Mouse (Mus musculus): Measurements from ENCODE around the gene Slc9a9.
"Not testable (repeated sequence)": the region's sequence is repeated elsewhere in the genome, so short reads cannot be mapped to it uniquely, and the experiment has no call there.

Gene Slc9a9

DNA sequence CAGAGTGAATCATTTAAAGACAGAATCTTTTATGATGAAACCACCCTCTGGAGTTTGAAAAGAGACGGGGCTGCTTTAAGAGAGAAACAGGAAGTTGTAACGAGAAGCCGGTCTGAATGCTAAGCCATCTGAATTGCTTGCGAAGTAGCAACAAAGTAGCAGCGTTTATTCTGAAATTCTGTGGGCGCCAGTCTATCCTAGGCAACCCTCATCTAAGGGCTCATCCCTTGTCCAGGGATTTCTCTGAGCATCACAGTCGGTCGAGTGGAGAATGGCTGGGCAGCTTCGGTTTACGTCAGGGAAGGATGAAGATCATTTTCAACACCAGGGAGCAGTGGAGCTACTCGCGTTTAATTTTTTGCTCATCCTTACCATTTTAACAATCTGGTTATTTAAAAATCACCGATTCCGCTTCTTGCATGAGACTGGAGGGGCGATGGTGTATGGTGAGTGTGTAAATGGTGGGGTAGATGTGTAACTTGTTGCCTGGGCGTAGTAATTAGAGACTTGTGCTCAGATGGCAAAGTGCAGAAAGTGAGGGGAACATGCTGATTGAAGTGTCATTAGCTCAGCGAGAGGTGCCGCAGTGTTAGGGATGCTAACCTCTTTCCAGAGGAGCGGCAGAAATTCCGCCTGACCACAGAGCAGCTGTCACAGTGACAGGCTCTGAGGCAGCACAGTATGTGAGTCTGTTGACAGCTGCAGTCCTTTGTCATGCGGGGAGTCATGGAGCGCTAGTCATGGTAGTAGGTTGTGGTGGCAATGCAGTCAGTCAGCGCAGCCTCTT is at the start of gene Slc9a9:
Gene Slc9a9, plus strand, starts transcription at position 119 of the 787 bp plus-strand sequence.
- DNase-seq (ENCODE audit: low read depth in 1 of 2, low spot score in 2 of 2), result peak in 1 of 2 experiments; percentile 6

DNA sequence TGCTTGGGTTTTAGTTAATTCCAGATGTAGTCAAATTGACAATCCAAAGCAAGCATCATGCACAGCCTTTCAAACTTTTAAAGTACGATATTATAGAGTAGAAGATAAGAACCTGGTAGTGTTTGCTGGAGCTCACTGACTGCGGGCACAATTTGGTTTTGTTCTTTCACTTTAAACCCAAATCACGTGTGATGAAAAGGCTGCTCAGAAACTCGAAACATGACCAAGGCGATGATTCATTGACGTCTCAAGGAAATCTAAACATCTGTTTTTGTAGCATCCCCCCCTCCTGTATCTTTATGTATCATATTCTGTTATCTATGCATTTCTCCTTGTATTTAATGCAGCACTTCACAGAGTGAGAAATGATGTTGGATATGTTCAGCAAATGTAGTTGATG is 49.4 kb upstream of the Slc9a9 start:
- no peak for DNase-seq (ENCODE audit: low read depth in 1 of 2, low spot score in 2 of 2)

DNA sequence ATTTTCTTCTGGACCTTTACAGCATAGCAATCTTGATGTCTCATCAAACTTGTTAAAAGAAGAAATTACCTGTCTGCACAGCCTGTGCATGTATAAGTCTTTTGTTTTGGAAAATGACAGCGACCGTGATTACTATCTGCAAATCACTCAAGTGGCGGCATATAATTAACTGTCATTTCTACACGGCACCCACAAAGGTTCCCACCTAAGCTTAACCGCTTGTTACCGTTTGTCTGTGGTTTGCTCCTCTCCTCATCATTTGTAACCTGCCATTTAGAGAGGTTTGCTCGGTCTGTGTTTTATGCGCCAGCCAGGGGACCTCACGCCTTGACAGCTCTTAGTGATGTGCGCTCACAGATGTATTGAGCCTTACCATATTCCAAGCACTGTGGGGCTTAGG is 48.9 kb upstream of the Slc9a9 start:
- DNase-seq (ENCODE audit: low read depth in 1 of 2, low spot score in 2 of 2), result no peak

DNA sequence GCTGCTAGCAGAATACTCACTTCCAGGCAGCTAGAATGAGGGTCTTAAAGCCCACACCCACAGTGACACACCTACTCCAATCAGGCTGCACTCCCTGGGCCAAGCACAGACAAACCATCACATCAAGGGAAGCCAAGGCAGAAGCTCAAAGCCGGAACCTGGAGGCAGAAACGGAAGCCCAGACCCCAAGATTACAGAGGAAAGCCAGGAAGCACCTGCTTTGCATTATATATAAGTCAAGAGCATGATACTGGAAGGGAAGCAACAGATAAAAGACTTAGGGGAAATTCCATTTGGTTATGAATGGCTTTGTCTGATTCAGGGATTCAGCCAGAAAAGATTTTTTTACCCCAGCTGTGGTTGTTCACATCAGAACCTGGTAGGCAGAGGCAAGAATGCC is 47.8 kb upstream of the Slc9a9 start:
- no peak for DNase-seq (ENCODE audit: low read depth in 1 of 2, low spot score in 2 of 2)

DNA sequence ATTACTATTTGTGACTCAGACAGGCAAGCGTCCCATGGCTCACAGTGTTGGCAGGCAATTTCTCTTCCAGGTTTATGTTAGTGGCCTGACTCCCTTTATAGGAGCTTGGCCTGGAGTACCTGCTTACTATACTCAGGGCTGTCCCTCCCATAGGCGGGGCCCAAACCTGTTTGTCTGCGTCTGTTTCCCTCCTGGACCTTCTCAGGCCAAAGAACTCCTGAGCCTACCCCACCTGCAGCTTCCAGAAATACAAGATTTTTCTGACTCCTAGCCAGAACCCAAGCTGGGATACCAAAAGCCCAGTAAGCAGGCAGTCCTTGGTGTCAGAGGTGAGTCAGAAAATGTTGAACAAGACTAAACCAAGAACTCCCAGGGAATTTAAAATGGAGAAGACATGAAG is 43.0 kb upstream of the Slc9a9 start:
- DNase-seq (ENCODE audit: low read depth in 1 of 2, low spot score in 2 of 2), result no peak

DNA sequence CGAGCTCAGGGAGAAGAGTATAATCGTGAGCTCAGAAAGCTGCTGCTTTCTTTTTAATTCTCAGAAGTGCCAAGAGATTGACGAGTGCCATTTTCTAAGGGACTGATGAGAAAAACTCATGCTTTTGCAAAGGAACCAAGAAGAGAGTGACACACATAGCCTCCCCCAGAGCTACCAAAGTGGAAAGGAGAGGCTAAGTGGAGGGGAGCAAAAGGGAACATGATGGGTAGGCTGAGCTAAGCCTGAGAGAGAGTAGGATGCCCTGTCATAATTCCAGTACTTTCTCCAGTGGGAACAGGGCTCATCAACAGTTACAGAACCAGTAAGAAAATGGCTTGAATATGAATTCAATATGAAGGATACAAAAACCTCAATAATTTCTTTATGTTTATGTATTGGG is 40.8 kb upstream of the Slc9a9 start:
- DNase-seq (ENCODE audit: low read depth in 1 of 2, low spot score in 2 of 2), result no peak

DNA sequence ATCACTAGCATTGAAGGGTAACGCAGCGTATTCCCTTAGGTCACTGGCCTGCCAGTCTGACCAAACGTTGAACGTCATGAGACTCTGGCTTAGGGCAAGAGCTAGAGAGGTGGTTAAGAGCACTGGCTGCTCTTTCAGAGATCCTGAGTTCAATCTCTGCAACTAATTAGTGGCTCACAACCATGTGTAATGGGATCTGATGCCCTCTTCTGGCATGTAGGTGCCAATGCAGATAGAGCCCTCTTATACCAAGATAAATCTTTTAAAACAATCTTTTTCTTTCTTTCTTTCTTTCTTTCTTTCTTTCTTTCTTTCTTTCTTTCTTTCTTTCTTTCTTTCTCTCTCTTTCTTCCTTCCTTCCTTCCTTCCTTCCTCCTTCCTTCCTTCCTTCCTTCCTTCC is 35.4 kb upstream of the Slc9a9 start:
- not testable (repeated sequence) for DNase-seq (ENCODE audit: low read depth in 1 of 2, low spot score in 2 of 2)

DNA sequence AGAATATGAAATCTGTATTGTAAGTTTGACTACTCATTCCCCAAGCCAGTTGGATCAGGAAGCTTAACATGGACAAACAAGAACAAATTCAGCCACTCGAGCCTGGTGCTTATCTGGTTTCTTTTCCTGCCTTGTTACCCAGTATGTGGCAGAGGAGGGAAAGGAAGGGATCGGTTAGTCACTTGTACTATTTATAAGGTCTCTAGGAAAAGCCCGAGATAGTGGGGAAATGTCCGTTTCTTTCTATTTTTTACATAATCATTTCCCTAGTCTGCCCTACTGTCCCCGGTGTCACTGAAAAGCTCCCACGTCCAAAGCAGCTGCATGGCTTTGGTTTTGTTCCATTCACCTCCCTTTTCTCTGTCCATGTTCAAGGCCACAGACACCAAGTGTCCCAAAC is 24.1 kb upstream of the Slc9a9 start:
- DNase-seq (ENCODE audit: low read depth in 1 of 2, low spot score in 2 of 2), result no peak

DNA sequence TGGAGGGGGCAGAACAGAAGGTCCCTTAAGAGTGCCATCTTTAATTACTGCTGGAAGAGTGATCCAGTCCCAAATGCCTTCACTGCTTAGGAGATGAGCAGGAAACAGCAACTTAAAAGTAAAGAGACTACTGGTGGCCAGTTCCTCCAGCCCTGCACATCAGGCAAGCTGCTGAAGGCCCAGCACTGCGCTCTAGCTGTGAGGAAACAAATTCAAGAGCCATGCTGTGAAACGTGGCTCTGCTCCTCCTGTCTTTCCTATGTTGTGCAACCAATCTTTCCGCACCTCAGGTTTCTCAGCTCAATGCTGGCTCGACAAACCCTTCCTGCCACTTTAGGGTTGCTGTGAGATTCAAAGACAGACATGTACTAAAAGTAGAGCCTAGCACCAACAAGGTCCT is 22.3 kb upstream of the Slc9a9 start:
- DNase-seq (ENCODE audit: low read depth in 1 of 2, low spot score in 2 of 2), result no peak

DNA sequence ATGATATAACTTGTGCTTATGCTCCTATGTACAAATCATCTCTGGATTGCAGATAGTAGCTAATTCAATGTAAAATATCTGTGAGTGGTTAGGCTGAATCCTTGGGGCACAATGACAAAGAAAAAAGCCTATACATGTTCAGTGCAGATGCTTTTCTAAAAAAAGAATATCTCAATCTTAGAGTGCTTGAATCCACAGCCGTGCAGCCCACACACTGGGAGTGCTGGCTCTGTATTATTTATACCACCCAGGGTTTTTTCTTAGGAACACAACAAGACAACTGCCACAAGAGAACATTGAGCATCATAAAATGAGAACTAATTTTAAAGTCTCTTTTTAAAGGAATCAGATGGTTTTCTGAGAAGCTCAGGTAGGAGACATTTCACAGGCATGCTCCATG is 19.7 kb upstream of the Slc9a9 start:
- DNase-seq (ENCODE audit: low read depth in 1 of 2, low spot score in 2 of 2), result no peak

DNA sequence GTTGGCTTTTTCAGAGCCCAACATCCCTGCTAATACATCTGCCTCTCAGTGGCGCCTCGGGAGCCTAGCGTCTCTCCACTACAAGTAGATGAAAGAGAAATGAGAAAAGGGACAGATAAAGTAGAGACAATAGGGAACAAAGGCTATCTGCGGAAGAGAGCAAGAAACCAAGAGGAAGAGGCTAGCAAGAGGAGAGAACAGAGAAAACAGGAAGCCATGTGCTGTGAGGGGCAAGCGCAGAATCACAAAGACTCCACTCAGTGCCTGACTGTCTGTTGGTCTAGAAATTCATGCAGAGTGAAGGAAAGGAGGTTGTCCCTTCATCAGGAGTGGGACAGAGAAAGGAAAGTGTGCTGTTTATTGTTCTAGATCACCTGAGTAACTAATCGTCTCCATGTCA is 16.5 kb upstream of the Slc9a9 start:
- no peak for DNase-seq (ENCODE audit: low read depth in 1 of 2, low spot score in 2 of 2)

DNA sequence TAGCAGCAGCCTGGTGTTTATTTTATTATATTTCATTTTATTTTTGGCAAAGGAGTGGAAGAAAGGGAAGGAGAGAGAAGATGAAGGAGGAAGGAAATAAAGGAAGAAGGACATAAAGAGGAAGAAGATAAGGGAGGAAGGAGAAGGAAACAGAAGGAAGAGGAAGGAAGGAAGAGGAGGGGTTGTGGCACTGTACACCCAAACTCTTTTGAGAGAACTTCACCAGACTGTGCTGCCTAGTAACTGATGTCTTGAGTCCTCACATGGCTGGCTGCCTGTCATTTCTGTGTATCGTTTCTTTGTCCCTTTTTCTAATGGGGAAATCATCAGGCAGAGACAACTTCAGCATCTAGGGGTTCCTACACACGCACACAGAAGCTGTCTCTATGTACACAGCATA is 15.9 kb upstream of the Slc9a9 start:
- no peak for DNase-seq (ENCODE audit: low read depth in 1 of 2, low spot score in 2 of 2)

DNA sequence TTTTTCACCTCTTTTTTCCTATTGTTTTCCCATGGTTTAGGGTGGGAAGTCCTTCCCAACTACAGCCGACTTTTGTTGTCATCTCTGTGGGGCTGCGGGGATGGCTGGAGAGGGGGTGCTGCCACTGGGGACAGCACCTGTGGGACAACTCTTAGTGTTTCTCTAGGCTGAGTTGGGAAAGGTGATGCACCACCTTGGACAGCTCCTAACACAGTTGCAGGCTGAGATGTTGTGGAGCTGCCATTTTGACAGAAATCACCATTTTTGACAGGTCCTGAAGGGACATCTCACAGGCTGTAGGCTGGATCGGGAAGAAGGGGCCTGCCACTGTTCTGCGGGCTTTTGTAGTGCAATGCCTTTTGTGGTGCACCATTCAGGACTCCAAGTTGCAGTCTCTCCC is 13.4 kb upstream of the Slc9a9 start:
- DNase-seq (ENCODE audit: low read depth in 1 of 2, low spot score in 2 of 2), result no peak

DNA sequence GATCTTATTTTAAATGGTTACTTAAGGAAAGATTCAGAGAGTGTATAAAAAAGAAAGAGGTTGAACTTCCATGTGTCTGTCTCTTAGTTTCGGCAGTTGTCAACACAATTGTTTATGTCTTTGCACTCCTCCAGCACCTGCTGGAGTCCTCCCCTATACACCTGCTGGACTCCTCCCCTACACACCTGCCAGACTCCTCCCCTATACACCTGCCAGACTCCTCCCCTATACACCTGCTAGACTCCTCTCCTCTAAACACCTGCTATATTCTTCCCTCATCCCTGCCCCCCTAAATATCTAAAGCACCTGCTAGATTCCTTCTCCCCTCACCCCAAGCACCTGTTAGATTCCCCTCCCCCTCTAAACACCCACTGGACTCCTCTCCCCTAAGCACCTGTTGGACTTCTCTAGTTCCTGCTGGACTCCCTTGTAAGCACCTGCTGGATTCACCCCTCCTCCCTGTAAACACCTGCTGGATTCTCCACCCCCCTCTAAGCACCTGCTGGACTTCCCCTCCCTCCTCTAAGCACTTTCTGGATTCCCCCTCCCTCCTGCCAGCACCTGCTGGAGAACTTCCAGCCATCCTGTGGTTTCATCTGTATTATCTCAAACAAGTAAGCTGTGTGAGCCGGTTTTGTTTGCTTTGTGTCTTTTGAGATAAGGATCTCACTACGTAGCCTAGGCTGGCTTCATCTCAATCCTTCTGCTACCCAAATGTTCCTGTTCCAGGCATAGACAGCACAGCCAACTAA is 10.1 kb upstream of the Slc9a9 start:
- DNase-seq (ENCODE audit: low read depth in 1 of 2, low spot score in 2 of 2), result no peak

DNA sequence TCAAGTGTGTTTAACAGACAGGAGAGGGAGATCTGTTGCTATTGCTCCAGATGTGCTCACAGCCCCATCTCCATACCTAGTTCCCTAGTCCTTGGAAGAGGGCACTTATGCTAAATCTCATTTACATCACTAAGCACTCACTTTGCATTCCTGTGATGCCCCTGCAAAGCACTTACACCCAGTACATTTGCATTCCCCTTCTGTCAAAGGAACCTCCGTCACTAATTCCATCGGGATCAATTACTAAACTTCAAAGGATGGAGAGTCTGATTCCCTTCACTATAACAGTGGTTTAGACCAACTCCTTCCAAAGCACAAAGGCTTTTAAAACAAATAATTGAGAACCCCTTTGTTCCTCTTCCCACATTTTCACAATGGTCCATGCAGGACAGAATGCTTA is 7.9 kb upstream of the Slc9a9 start:
- DNase-seq (ENCODE audit: low read depth in 1 of 2, low spot score in 2 of 2), result no peak

DNA sequence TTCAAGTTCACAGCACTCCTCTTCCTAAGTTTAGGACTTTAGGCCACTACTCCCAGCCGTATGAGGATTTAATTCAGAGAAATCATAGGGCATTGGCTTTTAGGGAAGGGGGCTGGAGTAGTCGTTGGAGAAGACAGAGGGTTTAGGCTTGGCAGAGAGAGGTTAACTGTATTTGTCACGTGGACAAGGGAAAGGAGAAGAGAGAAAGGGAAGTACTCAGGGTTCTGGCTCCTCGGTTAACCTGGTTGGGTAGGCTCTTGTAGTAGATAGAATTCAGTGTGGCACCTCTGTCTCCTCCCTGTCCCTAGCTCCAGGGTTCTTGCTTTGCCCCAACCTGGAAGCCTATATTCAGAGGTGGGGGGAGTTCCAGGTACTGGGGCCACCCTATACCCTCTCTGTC is 4.5 kb upstream of the Slc9a9 start:
- DNase-seq (ENCODE audit: low read depth in 1 of 2, low spot score in 2 of 2), result peak in 1 of 2 experiments; percentile 2

DNA sequence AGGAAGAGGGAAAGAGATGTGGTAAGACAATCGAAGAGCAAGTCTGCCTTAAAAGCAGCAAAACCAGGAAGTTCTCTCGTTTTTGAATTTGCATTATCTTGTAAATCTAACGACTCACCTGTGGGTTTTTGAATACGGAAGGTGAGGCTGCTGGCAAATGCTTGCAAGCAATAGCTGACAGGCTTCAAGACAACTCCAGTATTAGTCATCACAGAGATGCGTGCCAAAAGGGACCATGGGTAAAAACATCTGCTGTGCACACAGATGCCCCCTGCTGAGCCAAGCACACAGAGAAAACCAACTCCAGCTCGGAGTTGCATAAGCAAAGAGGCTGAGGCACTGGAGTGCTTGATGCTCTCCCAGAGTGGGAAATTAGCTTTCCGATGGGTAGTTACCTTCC is 1.1 kb upstream of the Slc9a9 start:
- DNase-seq (ENCODE audit: low read depth in 1 of 2, low spot score in 2 of 2), result peak in 1 of 2 experiments; percentile 4

DNA sequence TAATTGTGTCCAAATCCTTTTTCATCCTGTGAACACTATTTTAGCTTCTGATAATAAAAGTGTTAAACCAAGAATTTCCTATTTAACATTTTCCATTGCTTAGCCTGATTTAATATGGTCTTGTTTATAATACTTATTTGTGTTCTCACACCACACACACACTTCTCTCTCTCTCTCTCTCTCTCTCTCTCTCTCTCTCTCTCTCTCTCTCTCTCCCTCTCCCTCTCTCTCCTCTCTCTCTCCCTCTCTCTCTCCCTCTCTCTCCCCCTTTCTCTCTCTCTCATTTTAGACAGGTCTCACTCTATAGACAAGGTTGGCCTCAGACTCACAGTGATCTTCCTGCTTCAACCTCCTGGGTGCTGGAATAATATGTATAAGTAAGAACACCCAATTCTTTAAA is 995 bp downstream of the Slc9a9 start:
- DNase-seq (ENCODE audit: low read depth in 1 of 2, low spot score in 2 of 2), result no peak

DNA sequence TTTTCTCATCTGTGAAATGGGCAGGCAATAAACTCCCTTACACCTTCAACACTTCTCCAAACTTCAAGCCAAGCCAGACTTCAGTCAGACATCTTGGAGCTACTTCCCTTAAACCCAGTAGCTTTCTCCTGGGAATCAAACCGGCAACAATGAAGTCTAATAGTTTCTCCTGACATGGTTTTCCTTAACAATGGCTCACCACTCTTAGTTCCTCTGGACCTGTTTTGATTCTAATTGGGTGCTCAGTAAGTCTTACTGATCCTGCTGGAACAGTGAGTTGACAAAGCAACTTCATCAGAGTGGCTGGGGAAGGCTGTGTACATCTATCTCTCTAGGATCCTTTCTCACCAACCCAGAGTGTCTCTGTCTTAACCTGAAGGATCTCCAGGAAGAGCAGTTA is 5.0 kb downstream of the Slc9a9 start:
- no peak for DNase-seq (ENCODE audit: low read depth in 1 of 2, low spot score in 2 of 2)

DNA sequence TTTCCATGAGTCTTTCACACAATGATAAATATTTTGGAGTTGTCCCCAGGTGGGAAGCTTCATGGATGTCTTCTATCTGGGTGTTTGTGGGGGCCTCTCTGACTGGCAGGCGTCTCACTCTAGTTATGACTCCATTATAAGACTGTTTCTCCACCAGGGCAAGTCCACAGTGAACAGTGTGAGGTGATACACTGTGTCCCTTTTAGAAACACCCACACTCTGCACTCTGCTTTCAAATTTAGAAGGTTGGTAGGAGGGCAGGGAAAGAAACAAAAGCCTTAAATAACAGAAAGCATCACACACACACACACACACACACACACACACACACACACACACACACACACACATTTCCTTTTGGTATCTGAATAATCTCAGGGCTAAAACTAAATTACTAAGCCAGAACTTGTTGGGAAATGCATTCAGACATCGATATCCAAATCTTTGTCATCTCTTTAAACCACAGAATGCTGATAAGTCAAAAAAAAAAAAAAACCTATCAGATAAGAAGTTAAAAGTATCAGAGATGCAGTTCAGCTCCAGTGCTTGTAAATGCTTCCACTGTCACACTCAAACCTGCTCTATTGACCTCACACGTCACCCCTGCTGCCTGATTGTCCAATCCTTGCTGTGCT is 8.4 kb downstream of the Slc9a9 start:
- no peak for DNase-seq (ENCODE audit: low read depth in 1 of 2, low spot score in 2 of 2)

DNA sequence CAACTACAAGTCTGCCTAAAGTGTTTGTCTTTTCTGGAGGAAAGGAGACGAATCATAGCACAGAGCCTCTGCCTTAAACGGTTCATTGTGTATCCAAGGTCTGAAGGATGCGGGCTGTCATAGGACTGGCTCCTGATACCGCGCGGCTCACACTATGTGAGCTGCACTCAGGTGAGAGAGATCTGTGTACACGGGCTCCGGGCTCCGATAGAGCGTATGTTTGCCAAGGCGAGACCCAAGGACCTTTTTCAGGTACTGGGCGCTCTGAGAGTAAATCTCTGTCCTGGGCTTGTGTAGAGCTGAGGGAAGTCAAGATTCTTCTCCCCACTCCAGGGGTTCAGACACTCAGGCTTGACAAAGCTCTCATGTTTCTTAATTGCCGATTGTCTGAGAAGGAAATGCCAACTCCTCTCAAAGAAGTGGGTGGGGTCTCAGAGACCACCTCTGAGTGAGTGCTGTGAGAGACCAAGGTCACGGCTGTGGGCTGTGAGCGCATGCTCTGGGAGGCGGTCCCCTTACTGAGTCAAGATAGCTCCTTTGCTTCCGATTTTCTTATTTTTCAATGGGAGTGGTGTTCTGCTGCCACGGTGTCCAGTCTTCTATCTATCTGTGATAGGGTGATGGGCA is 10.9 kb downstream of the Slc9a9 start:
- DNase-seq (ENCODE audit: low read depth in 1 of 2, low spot score in 2 of 2), result no peak

DNA sequence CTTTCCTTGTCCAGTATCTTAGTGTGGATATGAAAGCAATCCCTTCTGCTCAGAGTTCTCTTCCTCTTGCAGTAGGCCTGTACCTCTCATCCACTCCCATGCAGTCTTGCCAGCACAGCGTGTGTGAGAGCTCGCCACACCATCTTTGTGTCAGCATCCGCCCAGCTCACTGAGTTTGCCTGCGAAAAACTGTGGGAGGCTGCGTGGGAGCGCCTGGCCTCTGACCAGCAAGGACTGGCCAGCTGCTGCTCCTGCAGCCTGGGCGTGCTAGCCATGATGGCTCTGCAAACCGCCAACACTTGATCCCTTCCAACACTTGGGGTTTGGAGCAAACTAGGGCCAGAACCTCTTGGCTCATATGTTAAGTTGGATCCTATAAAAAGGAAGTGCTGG is 11.4 kb downstream of the Slc9a9 start:
- no peak for DNase-seq (ENCODE audit: low read depth in 1 of 2, low spot score in 2 of 2)
